Mouse (Mus musculus) hindbrain, postnatal 0 days (tissue): ENCODE results near the gene Matn3. TPM values are rescaled to one million over a fixed set of nuclear protein-coding genes. Genes with fewer than 3 reads are reported as not detected.

Source experiments
- ATAC-seq: fragments of 200-750 bp; cut with Nextera tagmentation; 2 replicates; pipeline ENCODE4 v1.8.0; 2017; ENCODE audit warnings: mild to moderate bottlenecking, moderate TSS enrichment, moderate library complexity
- DNase-seq: peaks from one replicate; pipeline ENCODE4 v3.0.0-alpha.2; 2015; ENCODE audit warnings: low spot score
- H3K27ac ChIP-seq: fragments of 300-500 bp; sonication (generic); 2 replicates; pipeline ENCODE4 v1.5.1; 2014; ENCODE audit warnings: mild to moderate bottlenecking
- H3K27me3 ChIP-seq: fragments of 300-500 bp; sonication (generic); 2 replicates; pipeline ENCODE4 v1.6.1; 2014; ENCODE audit warnings: low read length, mixed read lengths; ENCODE audit not compliant: insufficient read depth
- H3K36me3 ChIP-seq: fragments of 300-500 bp; sonication (generic); 2 replicates; pipeline ENCODE4 v1.6.1; 2014; ENCODE audit warnings: low read length, mixed read lengths; ENCODE audit not compliant: insufficient read depth
- H3K4me1 ChIP-seq: fragments of 300-500 bp; sonication (generic); 2 replicates; pipeline ENCODE4 v1.6.1; 2014; ENCODE audit warnings: antibody characterized with exemption, low read length, mixed read lengths; ENCODE audit not compliant: insufficient read depth
- H3K4me2 ChIP-seq: fragments of 300-500 bp; sonication (generic); 2 replicates; pipeline ENCODE4 v1.6.1; 2014; ENCODE audit warnings: low read depth, mild to moderate bottlenecking, low read length, moderate library complexity, mixed read lengths
- H3K4me3 ChIP-seq: fragments of 300-500 bp; sonication (generic); 2 replicates; pipeline ENCODE4 v1.5.1; 2014; ENCODE audit warnings: low read length
- H3K9ac ChIP-seq: fragments of 300-500 bp; sonication (generic); replicated peaks from 2 replicates; pipeline ENCODE4 v1.6.1; 2014; ENCODE audit warnings: mild to moderate bottlenecking, low read length, moderate library complexity, mixed read lengths
- H3K9me3 ChIP-seq: fragments of 300-500 bp; sonication (generic); 2 replicates; pipeline ENCODE4 v1.6.1; 2016; ENCODE audit warnings: low read length, mixed read lengths
- CTCF ChIP-seq: IDR thresholded peaks from 2 replicates; pipeline ENCODE4 v1.5.1; 2016; ENCODE audit warnings: antibody characterized with exemption, control low read depth, low read depth
- WGBS: fragments of 180-500 bp; shearing (Covaris S2); extraction: QIAGEN DNeasy Blood & Tissue Kit; methylation state at CpG from one replicate; pipeline ENCODE4 v1.1.7; 2014; 5-methylcytosine and 5-hydroxymethylcytosine counted together
- polyA plus RNA-seq: library from polyadenylated mRNA; unstranded; fragments of >200 nt; fragmentation: Nextera tagmentation; extraction: Ambion mirVana; gene quantifications from 2 replicates; pipeline ENCODE4 v1.2.1, GENCODE M21; 2015
- total RNA-seq: library from RNA; depleted of rRNA; stranded (reverse); fragments of >200 nt; gene quantifications from 2 replicates; pipeline ENCODE4 v1.2.3, GENCODE M21; 2014

Matn3 gene
- total and polyA plus RNA-seq, 2 experiments from 2014 or later, result 0.10 to 0.31 TPM

GRCm38 (mm10) chr12:8953136-8953535 lies 5.4 kb downstream of the Matn3 start:
- Histone ChIP-seq H3K36me3 (no peaks in the 10 kb centered on the region), H3K27me3 (no peaks in the 10 kb centered on the region), H3K9ac (no peak overlapping the region), H3K27ac (no peak overlapping the region), H3K4me3 (no peak overlapping the region), H3K4me2 (no peak overlapping the region), H3K4me1 (0 out of 2 replicates have a peak, but pooled peaks cover 3% of the 10 kb centered on the region), H3K9me3 (no peaks in the 10 kb centered on the region)
- 63% methylated on average over 10 of the region's 10 CpGs for WGBS
- DNase-seq (no peak), ATAC-seq (no peak)
- no peak for TF ChIP-seq CTCF

GRCm38 (mm10) chr12:8954161-8954561 lies 6.4 kb downstream of the Matn3 start:
- no peak for TF ChIP-seq CTCF
- H3K9ac ChIP-seq, result no peak overlapping the region
- no peaks in the 10 kb centered on the region for H3K36me3 ChIP-seq
- H3K9me3 ChIP-seq, result no peaks in the 10 kb centered on the region
- no peak for DNase-seq
- H3K4me2 ChIP-seq, result no peak overlapping the region
- H3K27me3 ChIP-seq, result no peaks in the 10 kb centered on the region
- 46% methylated on average over 9 of the region's 9 CpGs for WGBS
- no peak for ATAC-seq
- no peak overlapping the region for H3K4me3 ChIP-seq
- no peaks in the 10 kb centered on the region for H3K4me1 ChIP-seq
- H3K27ac ChIP-seq, result no peak overlapping the region

- Histone ChIP-seq H3K4me1 (no peaks in the 10 kb centered on the region), H3K9me3 (no peaks in the 10 kb centered on the region), H3K4me3 (no peak overlapping the region), H3K9ac (no peak overlapping the region), H3K27me3 (no peaks in the 10 kb centered on the region), H3K4me2 (no peak overlapping the region), H3K36me3 (no peaks in the 10 kb centered on the region), H3K27ac (no peak overlapping the region)
- peak; percentile 28 for DNase-seq
- 40% methylated on average over 9 of the region's 9 CpGs for whole genome bisulfite sequencing
- ATAC-seq, result no peak
- no peak for TF ChIP-seq CTCF
These were observed 14.0 kb downstream of the Matn3 start for GRCm38 (mm10) chr12:8961607-8962316.

- DNase-seq, result no peak
- Histone ChIP-seq H3K36me3 (no peaks in the 10 kb centered on the region), H3K27me3 (no peaks in the 10 kb centered on the region), H3K9ac (no peak overlapping the region), H3K9me3 (no peaks in the 10 kb centered on the region), H3K27ac (no peak overlapping the region), H3K4me3 (no peak overlapping the region), H3K4me1 (no peaks in the 10 kb centered on the region), H3K4me2 (no peak overlapping the region)
- no peak for TF ChIP-seq CTCF
- no peak for ATAC-seq
- 38% methylated on average over 9 of the region's 9 CpGs for WGBS
These were observed 22.1 kb downstream of the Matn3 start for GRCm38 (mm10) chr12:8969828-8970227.

GRCm38 (mm10) chr12:8973820-8974465 lies 26.2 kb downstream of the Matn3 start, which contains the start of gene Wdr35:
Gene Wdr35, plus strand, starts transcription at chr12:8973892.
- DNase-seq (peak; percentile 96), ATAC-seq (peak; percentile 98)
- peak within 1 kb of the TSS; percentile 84 for H3K27ac ChIP-seq
- peak within 1 kb of the TSS; percentile 82 for H3K4me3 ChIP-seq
- no peaks in the 10 kb centered on the region for H3K27me3 ChIP-seq
- no peaks in the 10 kb centered on the region for H3K9me3 ChIP-seq
- peaks cover 5% of the 10 kb centered on the region for H3K36me3 ChIP-seq
- no peaks in the 10 kb centered on the region for H3K4me1 ChIP-seq
- H3K9ac ChIP-seq, result peak within 1 kb of the TSS; percentile 60
- TF ChIP-seq CTCF, result peak; percentile 23; the same call in 1 of the 2 replicates
- WGBS, result under 1% methylated on average over 45 of the region's 45 CpGs
- H3K4me2 ChIP-seq, result peak within 1 kb of the TSS; percentile 91

- DNase-seq (no peak), ATAC-seq (no peak)
- Histone ChIP-seq H3K9me3 (no peaks in the 10 kb centered on the region), H3K27ac (no peak overlapping the region), H3K4me3 (0 out of 2 replicates have a peak overlapping the region, but pooled peaks have one; percentile 82), H3K27me3 (no peaks in the 10 kb centered on the region), H3K36me3 (peaks cover 6% of the 10 kb centered on the region), H3K4me1 (no peaks in the 10 kb centered on the region), H3K9ac (no peak overlapping the region), H3K4me2 (peak overlapping the region; percentile 91)
- WGBS, result 90% methylated on average over 3 of the region's 3 CpGs
- peak; percentile 6; the same call in 1 of the 2 replicates for TF ChIP-seq CTCF
These were observed 27.3 kb downstream of the Matn3 start for GRCm38 (mm10) chr12:8975076-8975475.
